ENCODE assay signal across 7 mouse cellular contexts in the genomic region with DNA sequence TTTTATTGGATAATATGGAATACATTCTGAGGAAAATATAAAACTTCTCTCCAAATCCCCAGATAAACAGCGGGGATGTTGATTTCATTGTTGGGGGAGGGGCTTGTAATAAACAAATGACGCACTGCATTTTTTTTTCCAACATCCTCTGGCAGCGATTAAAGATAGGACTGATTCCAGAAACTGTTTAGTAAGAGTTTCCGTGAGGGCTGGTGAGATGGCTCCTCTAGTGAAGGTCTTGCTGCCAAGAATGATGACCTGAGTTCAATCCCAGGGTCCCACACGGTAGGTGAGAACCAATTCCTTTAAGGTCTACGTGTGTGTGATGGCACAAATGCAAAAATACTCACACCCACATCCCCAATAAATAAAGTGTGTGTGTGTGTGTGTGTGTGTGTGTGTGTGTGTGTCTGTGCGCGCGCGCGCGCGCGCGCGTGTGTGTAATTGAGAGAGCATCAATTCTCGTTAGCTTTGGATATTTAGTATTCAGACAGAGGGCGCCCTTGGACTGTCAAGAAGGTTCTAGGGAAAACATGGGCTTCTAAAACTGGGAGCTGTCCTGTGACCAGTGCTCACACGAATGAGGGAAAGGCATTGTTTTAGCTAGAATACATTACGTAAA. TPM values are rescaled to one million over a fixed set of nuclear protein-coding genes. Genes with fewer than 3 reads are reported as not detected.
A peak's percentile ranks its signal among the peaks of the same experiment; 100 is the strongest.
DNase-seq lines count a peak whose midpoint lies in the region; ATAC-seq and TF ChIP-seq lines count a peak whose summit lies in the region.

No protein-coding gene starts in this region.

- H3K9me3 ChIP-seq in heart, postnatal 0 days (replicated peaks; ENCODE audit: control insufficient read depth, low read length) = no peaks in the 10 kb centered on the region
- no peaks in the 10 kb centered on the region for H3K9me3 ChIP-seq in liver, embryonic 12.5 days (replicated peaks)

- H3K9ac ChIP-seq in heart, postnatal 0 days (replicated peaks; ENCODE audit: low read depth, low read length) = no peak overlapping the region
- H3K9ac ChIP-seq in liver, embryonic 12.5 days = no peak overlapping the region

- TF ChIP-seq EP300 in heart, postnatal 0 days (IDR thresholded peaks at IDR 0.05; ENCODE audit: low read depth) = no peak

- DNase-seq in MEL-GATA-1-ER (ENCODE audit: extremely low read depth, low read depth) = peak; percentile 87
- DNase-seq in brain, embryonic 14.5 days (ENCODE audit: low read depth) = peak; percentile 81
- peak; percentile 74 for DNase-seq in heart, postnatal 0 days (ENCODE audit: low spot score)
- peak; percentile 49 to 75 for DNase-seq in kidney, postnatal 25 days
- peak; percentile 87 for DNase-seq in retina, postnatal 1 day

- peak; percentile 31; the same call in 1 of the 2 replicates for TF ChIP-seq CTCF in brain, embryonic 14.5 days (IDR thresholded peaks at IDR 0.05; ENCODE audit: borderline replicate concordance, extremely low read depth, insufficient read depth, insufficient read length)
- TF ChIP-seq CTCF in heart, postnatal 0 days (IDR thresholded peaks at IDR 0.05; ENCODE audit: low read depth) = peak; percentile 71

- H3K4me3 ChIP-seq in heart, postnatal 0 days (ENCODE audit: low read depth, low read length) = peak overlapping the region; percentile 15; the same call in 1 of the 2 replicates
- peak overlapping the region; percentile 17 for H3K4me3 ChIP-seq in liver, embryonic 12.5 days

- H3K27ac ChIP-seq in heart, postnatal 0 days (ENCODE audit: low read depth) = no peak overlapping the region
- no peak overlapping the region for H3K27ac ChIP-seq in liver, embryonic 12.5 days

- no peaks in the 10 kb centered on the region for H3K4me1 ChIP-seq in heart, postnatal 0 days (ENCODE audit: control insufficient read depth, insufficient read depth)
- peaks cover 14% of the 10 kb centered on the region for H3K4me1 ChIP-seq in liver, embryonic 12.5 days

- peak; percentile 63; the same call in 1 of the 2 replicates for ATAC-seq in erythroblast, adult 5-6 weeks (replicated peaks; ENCODE audit: low FRiP score, poor library complexity, severe bottlenecking)
- ATAC-seq in heart, postnatal 0 days (ENCODE audit: insufficient read depth, low read depth) = peak; percentile 57
- 0 out of 2 replicates have a peak, but pooled peaks have one; percentile 30 for ATAC-seq in liver, embryonic 12.5 days

- TF ChIP-seq POLR2A in brain, embryonic 14.5 days (IDR thresholded peaks at IDR 0.05; ENCODE audit: borderline replicate concordance, extremely low read depth, insufficient read depth, insufficient read length, poor library complexity, severe bottlenecking) = no peak

- H3K36me3 ChIP-seq in heart, postnatal 0 days (replicated peaks; ENCODE audit: control insufficient read depth, insufficient read depth, low read length) = no peaks in the 10 kb centered on the region
- H3K36me3 ChIP-seq in liver, embryonic 12.5 days = no peaks in the 10 kb centered on the region

- WGBS in heart, postnatal 0 days = 22% methylated on average over 20 of the region's 20 CpGs
- 32% methylated on average over 20 of the region's 20 CpGs for WGBS in liver, embryonic 12.5 days (ENCODE audit: insufficient replicate concordance)

- no peaks in the 10 kb centered on the region for H3K27me3 ChIP-seq in heart, postnatal 0 days (ENCODE audit: control insufficient read depth, insufficient read depth, low read length)
- no peaks in the 10 kb centered on the region for H3K27me3 ChIP-seq in liver, embryonic 12.5 days (replicated peaks)

- peak overlapping the region; percentile 45 for H3K4me2 ChIP-seq in heart, postnatal 0 days (ENCODE audit: low read depth, low read length)
- peak overlapping the region; percentile 53 for H3K4me2 ChIP-seq in liver, embryonic 12.5 days

RNA-seq across cellular contexts. Expression of a gene that starts 7.6 kb away (rescaled TPM):
- 30.8 and 31.3 TPM in 2 replicates for polyA plus RNA-seq in brain, embryonic 14.5 days (2012; rRNA removed)
- 2.5 and 14.2 TPM in 2 replicates for total RNA-seq in erythroblast, adult 5-6 weeks (2015; ENCODE audit: low replicate concordance)
- total RNA-seq in erythroblast, adult 5-6 weeks (2017; ENCODE audit: low replicate concordance) = 5.1 and 7.1 TPM in 2 replicates
- 10.5 and 17.3 TPM in 2 replicates for total RNA-seq in heart, postnatal 0 days (2014; rRNA removed; ENCODE audit: low replicate concordance)
- 42.9 and 49.4 TPM in 2 replicates for polyA plus RNA-seq in heart, postnatal 0 days (2015; fragmentation: Nextera tagmentation; extraction: Ambion mirVana)
- 17.6 and 18.6 TPM in 2 replicates for polyA plus RNA-seq in liver, embryonic 12.5 days (2016; fragmentation: Nextera tagmentation; extraction: Ambion mirVana)

RNA-seq across cellular contexts. Expression of a gene that starts 38.5 kb away (rescaled TPM):
- 7.0 and 8.6 TPM in 2 replicates for polyA plus RNA-seq in brain, embryonic 14.5 days (2012; rRNA removed)
- total RNA-seq in erythroblast, adult 5-6 weeks (2015; ENCODE audit: low replicate concordance) = 1.0 and 2.1 TPM in 2 replicates
- 6.1 and 12.8 TPM in 2 replicates for total RNA-seq in erythroblast, adult 5-6 weeks (2017; ENCODE audit: low replicate concordance)
- total RNA-seq in heart, postnatal 0 days (2014; rRNA removed; ENCODE audit: low replicate concordance) = 17.6 and 21.9 TPM in 2 replicates
- 16.8 and 21.7 TPM in 2 replicates for polyA plus RNA-seq in heart, postnatal 0 days (2015; fragmentation: Nextera tagmentation; extraction: Ambion mirVana)
- polyA plus RNA-seq in liver, embryonic 12.5 days (2016; fragmentation: Nextera tagmentation; extraction: Ambion mirVana) = 10.8 and 12.7 TPM in 2 replicates
